Mouse (Mus musculus): ENCODE data around the gene Gpatch4. TPM values are rescaled to one million over a fixed set of nuclear protein-coding genes. Genes with fewer than 3 reads are reported as not detected.

The Gpatch4 gene
- polyA plus RNA-seq, 1 experiment from 2014 or later = 15.4 TPM

- peaks cover 46% of the 10 kb centered on the region for H3K27me3 ChIP-seq
- no peak overlapping the region for H3K4me2 ChIP-seq
- H3K27ac ChIP-seq = no peak overlapping the region
- H3K9ac ChIP-seq = no peak overlapping the region
- WGBS = 67% methylated on average over 18 of the region's 18 CpGs
- H3K36me3 ChIP-seq = no peaks in the 10 kb centered on the region
- no peaks in the 10 kb centered on the region for H3K9me3 ChIP-seq (replicated peaks)
- H3K4me1 ChIP-seq (replicated peaks) = peaks cover 15% of the 10 kb centered on the region
- ATAC-seq (replicated peaks; ENCODE audit: insufficient number of reproducible peaks, insufficient read depth, low FRiP score, low read depth) = no peak
- H3K4me3 ChIP-seq = no peak overlapping the region
Observed at GRCm38 (mm10) chr3:88005822-88006786, 36.8 kb upstream of the Gpatch4 start.

- no peak overlapping the region for H3K9ac ChIP-seq
- no peaks in the 10 kb centered on the region for H3K9me3 ChIP-seq (replicated peaks)
- WGBS = 8% methylated on average over 6 of the region's 6 CpGs
- no peaks in the 10 kb centered on the region for H3K36me3 ChIP-seq
- no peak overlapping the region for H3K4me2 ChIP-seq
- peaks cover 6% of the 10 kb centered on the region for H3K4me1 ChIP-seq (replicated peaks)
- no peak overlapping the region for H3K4me3 ChIP-seq
- peaks cover 3% of the 10 kb centered on the region for H3K27me3 ChIP-seq
- H3K27ac ChIP-seq = no peak overlapping the region
- no peak for ATAC-seq (replicated peaks; ENCODE audit: insufficient number of reproducible peaks, insufficient read depth, low FRiP score, low read depth)
Observed at GRCm38 (mm10) chr3:88010634-88011265, 32.2 kb upstream of the Gpatch4 start.

GRCm38 (mm10) chr3:88022322-88023191 lies 20.4 kb upstream of the Gpatch4 start:
- ATAC-seq (replicated peaks; ENCODE audit: insufficient number of reproducible peaks, insufficient read depth, low FRiP score, low read depth) = peak; percentile 89
- Histone ChIP-seq H3K4me1 (replicated peaks) (peaks cover 17% of the 10 kb centered on the region), H3K36me3 (no peaks in the 10 kb centered on the region), H3K27me3 (peaks cover 81% of the 10 kb centered on the region), H3K27ac (no peak overlapping the region), H3K9me3 (replicated peaks) (no peaks in the 10 kb centered on the region), H3K4me3 (peak overlapping the region; percentile 57), H3K4me2 (peak overlapping the region; percentile 95), H3K9ac (peak overlapping the region; percentile 32; the same call in 1 of the 2 replicates)
- WGBS = 1% methylated on average over 66 of the region's 66 CpGs

- H3K27me3 ChIP-seq = peaks cover 80% of the 10 kb centered on the region
- no peak; the same call in none of the 2 replicates for ATAC-seq (replicated peaks; ENCODE audit: insufficient number of reproducible peaks, insufficient read depth, low FRiP score, low read depth)
- H3K4me1 ChIP-seq (replicated peaks) = peaks cover 17% of the 10 kb centered on the region
- peak overlapping the region; percentile 57 for H3K4me3 ChIP-seq
- peak overlapping the region; percentile 95 for H3K4me2 ChIP-seq
- under 1% methylated on average over 81 of the region's 81 CpGs for WGBS
- H3K9ac ChIP-seq = peak overlapping the region; percentile 32; the same call in 1 of the 2 replicates
- H3K36me3 ChIP-seq = no peaks in the 10 kb centered on the region
- no peaks in the 10 kb centered on the region for H3K9me3 ChIP-seq (replicated peaks)
- H3K27ac ChIP-seq = no peak overlapping the region
Observed at GRCm38 (mm10) chr3:88023192-88024074, 19.5 kb upstream of the Gpatch4 start.

DNA sequence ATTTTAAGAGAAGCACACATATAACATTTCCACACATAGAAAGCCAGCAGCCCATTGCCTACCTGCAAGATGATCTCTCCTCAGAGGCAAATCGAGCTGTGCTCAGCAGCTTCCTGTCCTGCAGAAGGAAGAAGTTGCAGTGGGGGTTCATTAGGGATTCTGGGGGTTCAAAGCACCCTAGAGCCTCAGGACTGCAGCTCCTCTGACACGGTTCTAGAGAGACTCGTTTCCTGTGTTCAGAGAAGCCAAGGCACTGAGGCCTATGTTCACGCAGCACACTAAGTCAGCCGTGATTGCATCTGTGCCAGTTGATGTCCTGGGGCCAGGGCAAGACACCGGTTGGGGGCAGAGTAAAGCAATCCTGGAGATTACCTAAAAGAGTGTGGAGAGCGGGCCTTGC lies 16.1 kb upstream of the Gpatch4 start:
- Histone ChIP-seq H3K36me3 (no peaks in the 10 kb centered on the region), H3K27ac (no peak overlapping the region), H3K27me3 (peaks cover 75% of the 10 kb centered on the region), H3K4me2 (no peak overlapping the region), H3K9me3 (replicated peaks) (no peaks in the 10 kb centered on the region), H3K4me3 (no peak overlapping the region), H3K4me1 (replicated peaks) (peaks cover 22% of the 10 kb centered on the region), H3K9ac (no peak overlapping the region)
- 59% methylated on average over 7 of the region's 7 CpGs for WGBS
- ATAC-seq (replicated peaks; ENCODE audit: insufficient number of reproducible peaks, insufficient read depth, low FRiP score, low read depth) = no peak

DNA sequence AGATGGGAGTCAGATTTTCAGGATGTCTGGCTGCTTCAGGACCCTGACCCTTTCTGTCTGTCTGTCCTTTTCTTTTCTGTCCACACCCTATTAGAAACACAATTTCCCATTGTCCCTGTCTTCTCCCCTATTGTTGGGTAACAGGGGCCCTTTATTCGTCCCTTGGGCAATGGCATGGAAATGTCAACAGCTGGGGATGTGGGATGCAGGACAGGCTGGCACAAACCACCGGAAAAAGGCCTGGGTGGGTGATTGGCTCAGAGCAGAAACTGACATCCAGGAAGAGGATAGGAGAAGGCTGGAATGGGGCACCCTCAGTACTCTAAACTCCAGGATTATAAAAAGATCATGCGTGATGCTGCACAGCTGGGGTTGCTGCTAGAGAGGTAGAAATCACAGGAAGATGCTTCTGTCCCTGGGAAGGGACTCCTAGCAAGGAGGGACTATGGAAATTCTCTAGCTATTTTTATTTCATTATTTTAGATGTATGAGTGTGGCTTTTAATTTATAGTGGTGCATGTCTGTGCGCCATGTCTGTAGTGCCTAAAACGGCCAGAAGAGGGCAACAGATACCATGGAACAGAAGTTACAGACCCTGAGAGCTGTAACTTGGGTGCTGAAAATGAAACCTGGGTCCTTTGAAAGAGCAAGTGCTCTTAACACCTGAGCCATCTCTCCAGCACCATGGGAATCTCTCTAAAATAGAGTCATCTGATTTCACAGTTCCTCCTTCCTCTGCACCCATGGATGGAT lies 15.3 kb upstream of the Gpatch4 start, which contains the start of gene Hapln2:
Hapln2 (minus strand) TSS at position 150 of the 753 bp plus-strand sequence.
- peaks cover 75% of the 10 kb centered on the region for H3K27me3 ChIP-seq
- no peak for ATAC-seq (replicated peaks; ENCODE audit: insufficient number of reproducible peaks, insufficient read depth, low FRiP score, low read depth)

DNA sequence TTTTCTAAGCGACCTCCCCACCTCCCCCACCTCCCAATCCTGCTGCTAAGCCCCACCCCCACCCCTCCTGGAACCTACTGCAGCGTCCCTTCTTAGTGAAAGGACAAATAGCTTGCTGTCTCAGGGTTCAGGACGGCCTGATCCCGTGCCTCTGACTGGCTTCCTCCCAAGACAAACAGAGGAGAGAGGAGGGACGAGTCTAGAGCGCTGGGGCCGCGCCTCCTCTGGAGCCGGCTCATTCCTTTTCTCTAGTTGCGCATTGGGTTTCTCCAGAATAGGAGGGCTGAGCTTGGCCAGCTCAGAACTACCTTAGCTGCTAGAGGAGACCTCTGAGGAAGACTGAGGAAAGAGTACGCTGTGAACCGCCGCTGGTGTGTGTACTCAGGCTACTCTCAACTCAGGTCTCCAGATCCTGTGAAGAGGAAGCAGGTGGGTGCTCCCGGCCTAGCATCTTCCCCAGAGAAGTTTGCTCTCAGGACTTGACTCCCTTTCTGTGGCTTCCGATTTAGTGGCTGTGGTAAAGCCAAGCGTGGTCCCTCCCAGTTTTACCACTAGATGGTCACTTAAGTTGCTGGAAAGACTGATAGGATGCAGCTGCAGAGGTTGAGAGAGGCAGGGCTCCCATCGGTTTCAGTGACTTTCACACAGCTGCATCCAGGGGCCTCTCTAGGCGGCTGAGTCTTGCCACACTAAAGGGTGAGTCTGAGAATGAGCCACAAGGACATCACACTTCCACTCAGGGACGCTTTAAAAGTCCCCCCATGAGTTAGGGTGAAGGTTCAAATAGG lies 12.1 kb upstream of the Gpatch4 start:
- H3K9me3 ChIP-seq (replicated peaks) = no peaks in the 10 kb centered on the region
- H3K4me3 ChIP-seq = no peak overlapping the region
- H3K27ac ChIP-seq = no peak overlapping the region
- WGBS = 16% methylated on average over 19 of the region's 19 CpGs
- ATAC-seq (replicated peaks; ENCODE audit: insufficient number of reproducible peaks, insufficient read depth, low FRiP score, low read depth) = no peak
- peak overlapping the region; percentile 17 for H3K4me2 ChIP-seq
- H3K27me3 ChIP-seq = peaks cover 55% of the 10 kb centered on the region
- no peak overlapping the region for H3K9ac ChIP-seq
- H3K36me3 ChIP-seq = no peaks in the 10 kb centered on the region
- peaks cover 5% of the 10 kb centered on the region; the same call in 1 of the 2 replicates for H3K4me1 ChIP-seq (replicated peaks)

More for the DNA sequence above, 15.3 kb upstream of the Gpatch4 start, which contains the start of gene Hapln2:
- Histone ChIP-seq H3K27ac (no peak within 1 kb of the TSS), H3K4me3 (no peak within 1 kb of the TSS), H3K9me3 (replicated peaks) (no peaks in the 10 kb centered on the region), H3K9ac (no peak within 1 kb of the TSS), H3K36me3 (no peaks in the 10 kb centered on the region), H3K4me2 (no peak within 1 kb of the TSS), H3K4me1 (replicated peaks) (peaks cover 19% of the 10 kb centered on the region)
- 48% methylated on average over 5 of the region's 5 CpGs for WGBS

- Histone ChIP-seq H3K9ac (no peak overlapping the region), H3K27me3 (peaks cover 54% of the 10 kb centered on the region), H3K27ac (no peak overlapping the region), H3K4me3 (no peak overlapping the region), H3K9me3 (replicated peaks) (no peaks in the 10 kb centered on the region), H3K4me1 (replicated peaks) (peaks cover 5% of the 10 kb centered on the region; the same call in 1 of the 2 replicates), H3K4me2 (no peak overlapping the region), H3K36me3 (no peaks in the 10 kb centered on the region)
- 50% methylated on average over 5 of the region's 5 CpGs for whole genome bisulfite sequencing
- ATAC-seq (replicated peaks; ENCODE audit: insufficient number of reproducible peaks, insufficient read depth, low FRiP score, low read depth) = no peak
Observed at GRCm38 (mm10) chr3:88033506-88033905, 9.4 kb upstream of the Gpatch4 start.

- ATAC-seq (replicated peaks; ENCODE audit: insufficient number of reproducible peaks, insufficient read depth, low FRiP score, low read depth) = no peak
- Histone ChIP-seq H3K4me3 (no peak overlapping the region), H3K9ac (no peak overlapping the region), H3K36me3 (no peaks in the 10 kb centered on the region), H3K4me1 (replicated peaks) (peaks cover 2% of the 10 kb centered on the region; the same call in 1 of the 2 replicates), H3K27ac (no peak overlapping the region), H3K27me3 (peaks cover 61% of the 10 kb centered on the region), H3K9me3 (replicated peaks) (no peaks in the 10 kb centered on the region), H3K4me2 (no peak overlapping the region)
- WGBS = 54% methylated on average over 1 of the region's 1 CpGs
Observed at GRCm38 (mm10) chr3:88035561-88036293, 7.2 kb upstream of the Gpatch4 start.
